Mouse (Mus musculus): Measurements from ENCODE around the gene Rbm3. TPM values are rescaled to one million over a fixed set of nuclear protein-coding genes. Genes with fewer than 3 reads are reported as not detected.

Gene Rbm3
- polyA plus RNA-seq, 1 experiment: 458 TPM

DNA sequence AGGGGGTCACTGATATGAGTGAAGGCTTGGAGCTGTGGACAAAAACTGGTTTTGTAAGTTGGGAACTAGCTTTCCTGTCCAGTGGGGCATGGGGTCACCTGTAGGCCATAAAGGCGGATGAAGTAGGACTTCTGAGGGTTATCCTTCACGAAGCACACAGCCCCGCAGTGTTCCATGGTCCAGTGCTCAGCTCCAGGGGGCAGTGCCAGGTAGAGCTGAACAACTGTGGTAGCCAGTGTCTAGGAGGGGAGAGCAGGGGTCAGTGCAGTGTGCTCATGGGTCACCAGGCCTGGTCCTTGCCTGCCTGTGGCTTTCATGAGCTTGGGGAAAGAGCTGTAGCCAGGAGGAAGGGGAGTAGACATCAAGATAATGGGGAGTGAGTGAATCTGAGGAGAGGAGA, 55.9 kb downstream of the Rbm3 start:
- Histone ChIP-seq H3K36me3 (ENCODE audit: control insufficient read depth, insufficient read depth, low read length, poor library complexity, severe bottlenecking) (no peaks in the 10 kb centered on the region), H3K4me1 (ENCODE audit: control insufficient read depth, insufficient read depth, low read length) (no peaks in the 10 kb centered on the region), H3K27me3 (ENCODE audit: control insufficient read depth, insufficient read depth, low read length, poor library complexity, severe bottlenecking) (no peaks in the 10 kb centered on the region), H3K4me3 (ENCODE audit: low read depth, low read length) (no peak overlapping the region), H3K9me3 (replicated peaks; ENCODE audit: control insufficient read depth, insufficient read depth, low read length, poor library complexity, severe bottlenecking) (no peaks in the 10 kb centered on the region), H3K9ac (ENCODE audit: low read depth, poor library complexity, severe bottlenecking) (no peak overlapping the region), H3K27ac (ENCODE audit: insufficient read depth, low read length) (no peak overlapping the region)
- TF ChIP-seq EP300 (IDR thresholded peaks at IDR 0.05; ENCODE audit: insufficient read depth, low read depth, low read length) (no peak), CTCF (IDR thresholded peaks at IDR 0.05; ENCODE audit: low read depth, low read length) (no peak), POLR2A (IDR thresholded peaks at IDR 0.05; ENCODE audit: insufficient read depth, low read length) (no peak)

Other genes with a start within 250 kb of the Rbm3 start
- gene Pqbp1, start 246.6 kb downstream of the Rbm3 start, polyA plus RNA-seq (2011; ENCODE audit: insufficient read depth, insufficient read length, low read depth, missing spikeins): 83.3 and 87.9 TPM in 2 replicates
- gene Timm17b, start 246.5 kb downstream of the Rbm3 start, polyA plus RNA-seq (2011; ENCODE audit: insufficient read depth, insufficient read length, low read depth, missing spikeins): 41.6 and 44.9 TPM in 2 replicates
- gene Gm10491, start 238.0 kb downstream of the Rbm3 start, polyA plus RNA-seq (2011; ENCODE audit: insufficient read depth, insufficient read length, low read depth, missing spikeins): not detected in 2 replicates
- gene Gm10490, start 236.3 kb downstream of the Rbm3 start, polyA plus RNA-seq (2011; ENCODE audit: insufficient read depth, insufficient read length, low read depth, missing spikeins): not detected in 2 replicates
- 12.3 and 16.9 TPM in 2 replicates for gene Pcsk1n, start 226.1 kb downstream of the Rbm3 start, polyA plus RNA-seq (2011; ENCODE audit: insufficient read depth, insufficient read length, low read depth, missing spikeins)
- 31.2 and 31.7 TPM in 2 replicates for gene Eras, start 217.3 kb downstream of the Rbm3 start, polyA plus RNA-seq (2011; ENCODE audit: insufficient read depth, insufficient read length, low read depth, missing spikeins)
- 85.6 and 101 TPM in 2 replicates for gene Hdac6, start 198.0 kb downstream of the Rbm3 start, polyA plus RNA-seq (2011; ENCODE audit: insufficient read depth, insufficient read length, low read depth, missing spikeins)
- 1.3 and 1.9 TPM in 2 replicates for gene Gata1, start 167.8 kb downstream of the Rbm3 start, polyA plus RNA-seq (2011; ENCODE audit: insufficient read depth, insufficient read length, low read depth, missing spikeins)
- gene Glod5, start 127.4 kb downstream of the Rbm3 start, polyA plus RNA-seq (2011; ENCODE audit: insufficient read depth, insufficient read length, low read depth, missing spikeins): 15.9 and 16.6 TPM in 2 replicates
- 35.4 and 35.9 TPM in 2 replicates for gene Suv39h1, start 71.1 kb downstream of the Rbm3 start, polyA plus RNA-seq (2011; ENCODE audit: insufficient read depth, insufficient read length, low read depth, missing spikeins)
- 0.62 and 0.66 TPM in 2 replicates for gene Was, start 55.4 kb downstream of the Rbm3 start, polyA plus RNA-seq (2011; ENCODE audit: insufficient read depth, insufficient read length, low read depth, missing spikeins)
- gene Wdr13, start 13.0 kb downstream of the Rbm3 start, polyA plus RNA-seq (2011; ENCODE audit: insufficient read depth, insufficient read length, low read depth, missing spikeins): 8.7 and 11.2 TPM in 2 replicates
- 9.5 and 10.9 TPM in 2 replicates for gene Tbc1d25, start 30.3 kb upstream of the Rbm3 start, polyA plus RNA-seq (2011; ENCODE audit: insufficient read depth, insufficient read length, low read depth, missing spikeins)
- gene Ebp, start 47.6 kb upstream of the Rbm3 start, polyA plus RNA-seq (2011; ENCODE audit: insufficient read depth, insufficient read length, low read depth, missing spikeins): 57.6 and 59.1 TPM in 2 replicates
- 8.5 and 10.8 TPM in 2 replicates for gene Porcn, start 60.6 kb upstream of the Rbm3 start, polyA plus RNA-seq (2011; ENCODE audit: insufficient read depth, insufficient read length, low read depth, missing spikeins)
- 20.1 and 24.7 TPM in 2 replicates for gene Ftsj1, start 106.5 kb upstream of the Rbm3 start, polyA plus RNA-seq (2011; ENCODE audit: insufficient read depth, insufficient read length, low read depth, missing spikeins)
- gene Slc38a5, start 125.3 kb upstream of the Rbm3 start, polyA plus RNA-seq (2011; ENCODE audit: insufficient read depth, insufficient read length, low read depth, missing spikeins): 0.63 and 1.7 TPM in 2 replicates
- gene Ssxb10, start 181.5 kb upstream of the Rbm3 start, polyA plus RNA-seq (2011; ENCODE audit: insufficient read depth, insufficient read length, low read depth, missing spikeins): not detected in 2 replicates
- not detected in 2 replicates for gene Ssxb9, start 221.1 kb upstream of the Rbm3 start, polyA plus RNA-seq (2011; ENCODE audit: insufficient read depth, insufficient read length, low read depth, missing spikeins)